Comparison of ENCODE assay signal across 9 mouse cellular contexts in genomic region chr17:28510445-28511342, GRCm38 (mm10). TPM values are rescaled to one million over a fixed set of nuclear protein-coding genes. Genes with fewer than 3 reads are reported as not detected.
A peak's percentile ranks its signal among the peaks of the same experiment; 100 is the strongest.
DNase-seq lines count a peak whose midpoint lies in the region; ATAC-seq and TF ChIP-seq lines count a peak whose summit lies in the region.
"Had no signal": no experiment of that assay in that cellular context is flagged by ENCODE, and none has a peak within 500 bp of the region (broad histone marks: within the 10 kb centered on the region; RNA-seq: fewer than 3 reads in every experiment).

No protein-coding gene starts in this region.

- no peaks in the 10 kb centered on the region for H3K4me1 ChIP-seq in forebrain, postnatal 0 days (ENCODE audit: insufficient read depth)

- peak; percentile 98 for DNase-seq in heart, adult 11 months
- DNase-seq in heart, postnatal 4 days, result no peak
- DNase-seq in forebrain, postnatal 0 days, result no peak
- DNase-seq in kidney, adult 9 months, result peak; percentile 35
- no peak for DNase-seq in yolk sac, embryonic 10.5 days (ENCODE audit: low spot score)
- DNase-seq in left cerebral cortex, adult 8-10 months (ENCODE audit: low spot score in 2 of 2), result no peak
- no peak for DNase-seq in spleen, adult 12 weeks (ENCODE audit: low spot score)

- no peaks in the 10 kb centered on the region for H3K27me3 ChIP-seq in forebrain, postnatal 0 days (ENCODE audit: insufficient read depth, low read length)

- no peak for ATAC-seq in forebrain, postnatal 0 days
- ATAC-seq in megakaryocyte-erythroid progenitor cell, adult 5-6 weeks (replicated peaks; ENCODE audit: low FRiP score, low TSS enrichment, poor library complexity, severe bottlenecking), result peak; percentile 39; the same call in 1 of the 2 replicates

- no peaks in the 10 kb centered on the region for H3K9me3 ChIP-seq in forebrain, postnatal 0 days (ENCODE audit: low read length)

- no peak for TF ChIP-seq CTCF in forebrain, postnatal 0 days (IDR thresholded peaks at IDR 0.05; ENCODE audit: low read depth)

- WGBS in forebrain, postnatal 0 days, result 9% methylated on average over 28 of the region's 28 CpGs

- H3K4me3 ChIP-seq in forebrain, postnatal 0 days (ENCODE audit: low read depth, low read length), result no peak overlapping the region

- no peak overlapping the region for H3K9ac ChIP-seq in forebrain, postnatal 0 days

- H3K27ac ChIP-seq in forebrain, postnatal 0 days (ENCODE audit: low read depth, low read length), result no peak overlapping the region

- H3K36me3 ChIP-seq in forebrain, postnatal 0 days (ENCODE audit: insufficient read depth), result no peaks in the 10 kb centered on the region

- peak overlapping the region; percentile 5; the same call in 1 of the 2 replicates for H3K4me2 ChIP-seq in forebrain, postnatal 0 days (ENCODE audit: low read depth)

RNA-seq across cellular contexts. Expression of gene Fkbp5, which starts 6.6 kb away (rescaled TPM):
- total RNA-seq in heart, postnatal 4 days (2021), result 10 to 100 TPM; 21.4 to 22.0 TPM
- total RNA-seq in forebrain, postnatal 0 days (2014; rRNA removed), result 26.6 and 37.3 TPM in 2 replicates
- 18.3 and 21.1 TPM in 2 replicates for polyA plus RNA-seq in forebrain, postnatal 0 days (2015; fragmentation: Nextera tagmentation; extraction: Ambion mirVana)
- total RNA-seq in megakaryocyte-erythroid progenitor cell, adult 5-6 weeks (2014; fragmentation: Nextera tagmentation), result 19.8 and 32.3 TPM in 2 replicates
- total RNA-seq in megakaryocyte-erythroid progenitor cell, adult 5-6 weeks (2017), result 19.9 and 25.1 TPM in 2 replicates
- 10 to 100 TPM; 34.6 to 56.0 (median 46.5) TPM for total RNA-seq in left cerebral cortex, adult 8-10 months (2022)

RNA-seq across cellular contexts. Expression of gene Armc12, which starts 19.9 kb away (rescaled TPM):
- total RNA-seq in heart, postnatal 4 days (2021), result not detected
- total RNA-seq in forebrain, postnatal 0 days (2014; rRNA removed), result 0.15 TPM in 1 of 2 replicates, not detected in the other
- not detected in 2 replicates for polyA plus RNA-seq in forebrain, postnatal 0 days (2015; fragmentation: Nextera tagmentation; extraction: Ambion mirVana)
- total RNA-seq in megakaryocyte-erythroid progenitor cell, adult 5-6 weeks (2014; fragmentation: Nextera tagmentation), result not detected in 2 replicates
- not detected in 2 replicates for total RNA-seq in megakaryocyte-erythroid progenitor cell, adult 5-6 weeks (2017)
- total RNA-seq in left cerebral cortex, adult 8-10 months (2022), result not detected

RNA-seq across cellular contexts. Expression of gene Clpsl2, which starts 38.5 kb away (rescaled TPM):
- total RNA-seq in heart, postnatal 4 days (2021), result not detected
- not detected in 2 replicates for total RNA-seq in forebrain, postnatal 0 days (2014; rRNA removed)
- polyA plus RNA-seq in forebrain, postnatal 0 days (2015; fragmentation: Nextera tagmentation; extraction: Ambion mirVana), result not detected in 2 replicates
- total RNA-seq in megakaryocyte-erythroid progenitor cell, adult 5-6 weeks (2014; fragmentation: Nextera tagmentation), result not detected in 2 replicates
- not detected in 2 replicates for total RNA-seq in megakaryocyte-erythroid progenitor cell, adult 5-6 weeks (2017)
- not detected for total RNA-seq in left cerebral cortex, adult 8-10 months (2022)
- polyA plus RNA-seq: spleen, adult 2 months had no signal

RNA-seq across cellular contexts. Expression of gene Clps, which starts 49.9 kb away (rescaled TPM):
- not detected for total RNA-seq in heart, postnatal 4 days (2021)
- not detected in 2 replicates for total RNA-seq in forebrain, postnatal 0 days (2014; rRNA removed)
- polyA plus RNA-seq in forebrain, postnatal 0 days (2015; fragmentation: Nextera tagmentation; extraction: Ambion mirVana), result not detected in 2 replicates
- not detected in 2 replicates for total RNA-seq in megakaryocyte-erythroid progenitor cell, adult 5-6 weeks (2014; fragmentation: Nextera tagmentation)
- not detected in 2 replicates for total RNA-seq in megakaryocyte-erythroid progenitor cell, adult 5-6 weeks (2017)
- total RNA-seq in left cerebral cortex, adult 8-10 months (2022), result not detected

Comparison
In these comparisons a context has a peak if more than half of its experiments do, and no peak if none do; other contexts are left out.
1. DNase-seq: peak in heart, adult 11 months (single experiment) and kidney, adult 9 months (single experiment); none in heart, postnatal 4 days (single experiment), forebrain, postnatal 0 days (single experiment), yolk sac, embryonic 10.5 days (single experiment), left cerebral cortex, adult 8-10 months (0 of 2) and spleen, adult 12 weeks (single experiment).